Mouse (Mus musculus): Measurements from ENCODE around the gene Map3k1.

DNA sequence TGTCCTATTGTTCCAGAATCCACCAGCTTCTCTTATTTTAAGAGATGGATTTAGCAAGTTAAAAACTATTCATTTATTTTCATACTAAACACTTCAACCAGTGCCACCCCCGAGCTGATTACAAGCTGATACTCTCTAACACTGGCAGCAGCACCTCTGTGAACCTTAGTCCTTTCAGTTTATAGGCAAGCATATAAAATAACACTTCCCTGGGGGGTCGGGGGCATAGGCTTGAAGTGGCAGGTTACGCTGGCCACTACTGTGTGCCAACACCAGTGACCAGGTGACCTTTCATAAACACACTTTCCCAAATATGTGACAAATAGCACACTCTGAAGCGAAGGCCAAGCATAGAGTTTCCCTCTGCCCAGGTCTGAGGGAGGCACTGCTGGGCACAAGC, 6.7 kb upstream of the Map3k1 start:
- TF ChIP-seq CTCF (IDR thresholded peaks at IDR 0.05; ENCODE audit: borderline replicate concordance, extremely low read depth, insufficient read depth, insufficient read length): no peak
- no peak for TF ChIP-seq POLR2A (IDR thresholded peaks at IDR 0.05; ENCODE audit: borderline replicate concordance, extremely low read depth, insufficient read depth, insufficient read length, poor library complexity, severe bottlenecking)
